Mouse (Mus musculus): ENCODE results near the gene Rnaseh2b.

DNA sequence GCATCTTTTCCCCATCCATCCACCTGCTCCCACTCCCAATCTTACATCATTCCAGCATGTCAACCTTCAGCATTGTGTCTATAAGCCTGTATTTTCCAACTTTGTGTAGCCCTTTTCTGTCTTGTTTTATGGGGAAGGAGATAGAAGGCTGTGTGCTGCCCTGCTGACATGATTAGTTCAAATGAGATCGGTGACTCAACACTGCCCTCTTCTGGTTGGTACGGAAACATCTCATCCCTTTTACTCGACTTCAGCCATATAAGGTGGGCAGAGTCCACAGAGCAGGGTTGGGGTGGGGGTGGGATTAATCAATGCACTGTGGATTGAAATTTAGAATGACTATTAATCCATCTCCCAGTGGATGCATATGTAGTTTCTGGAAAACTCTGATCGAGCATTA, 40.4 kb upstream of the Rnaseh2b start:
- peak; percentile 73; the same call in 1 of the 2 replicates for TF ChIP-seq ZC3H11A (IDR thresholded peaks at IDR 0.05; ENCODE audit: borderline replicate concordance, low read depth, low read length)
- no peak for TF ChIP-seq MAFK (IDR thresholded peaks at IDR 0.05; ENCODE audit: insufficient read depth, low read depth, low read length)
- TF ChIP-seq CHD2 (IDR thresholded peaks at IDR 0.05; ENCODE audit: low read depth, low read length), result no peak
- TF ChIP-seq HCFC1 (IDR thresholded peaks at IDR 0.05; ENCODE audit: borderline replicate concordance, insufficient read depth, low read length), result no peak
- TF ChIP-seq ZNF384 (IDR thresholded peaks at IDR 0.05; ENCODE audit: low read depth, low read length), result no peak
